10 mouse cellular contexts compared by ENCODE assay signal in the genomic region with DNA sequence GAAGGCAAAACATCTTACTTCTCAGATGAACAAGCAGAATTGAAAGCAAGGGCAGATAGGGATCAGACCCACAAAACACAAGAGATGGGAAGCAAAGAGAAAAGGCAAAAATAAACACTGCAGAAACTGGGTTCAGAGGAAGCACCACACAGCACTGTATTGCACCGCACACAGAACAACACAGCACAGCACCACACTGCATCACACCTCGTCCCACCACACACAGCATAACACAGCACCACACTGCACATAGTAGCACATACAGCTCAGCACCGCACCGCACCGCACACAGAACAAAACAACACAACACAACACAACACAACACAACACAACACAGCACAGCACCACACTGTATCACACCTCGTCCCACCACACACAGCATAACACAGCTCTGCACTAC. TPM values are rescaled to one million over a fixed set of nuclear protein-coding genes. Genes with fewer than 3 reads are reported as not detected.
DNase-seq lines count a peak whose midpoint lies in the region; ATAC-seq and TF ChIP-seq lines count a peak whose summit lies in the region.
"Had no signal": no experiment of that assay in that cellular context is flagged by ENCODE, and none has a peak within 500 bp of the region (broad histone marks: within the 10 kb centered on the region; RNA-seq: fewer than 3 reads in every experiment).

No protein-coding gene starts in this region.

- H3K79me2 ChIP-seq in heart, adult 2 months (replicated peaks; ENCODE audit: control insufficient read depth, insufficient read depth, low read length): no peaks in the 10 kb centered on the region

- intact Hi-C loops in heart, adult 2 months (cut with DNase I): no loop called here

- peaks cover 3% of the 10 kb centered on the region; the same call in 1 of the 2 replicates for H3K4me1 ChIP-seq in heart, adult 2 months (ENCODE audit: control insufficient read depth, insufficient read depth, low read length)
- peaks cover 12% of the 10 kb centered on the region; the same call in 1 of the 2 replicates for H3K4me1 ChIP-seq in limb, embryonic 13.5 days
- H3K4me1 ChIP-seq in limb, embryonic 10.5 days: peaks cover 11% of the 10 kb centered on the region
- H3K4me1 ChIP-seq in heart, embryonic 16.5 days (ENCODE audit: control insufficient read depth, insufficient read depth, low read length): peaks cover 19% of the 10 kb centered on the region
- no peaks in the 10 kb centered on the region for H3K4me1 ChIP-seq in neural tube, embryonic 15.5 days

- no peak for TF ChIP-seq CTCF in heart, adult 2 months (IDR thresholded peaks at IDR 0.05)

- TF ChIP-seq EP300 in heart, adult 2 months (IDR thresholded peaks at IDR 0.05; ENCODE audit: insufficient read depth, low read depth, low read length): no peak

- ATAC-seq in limb, embryonic 13.5 days (ENCODE audit: low FRiP score, low read depth): no peak
- ATAC-seq in heart, embryonic 16.5 days (replicated peaks; ENCODE audit: extremely low read depth, insufficient read depth, low FRiP score): no peak
- no peak for ATAC-seq in neural tube, embryonic 15.5 days (ENCODE audit: low FRiP score)

- H3K36me3 ChIP-seq in heart, adult 2 months (ENCODE audit: control insufficient read depth, insufficient read depth, low read length): no peaks in the 10 kb centered on the region
- no peaks in the 10 kb centered on the region for H3K36me3 ChIP-seq in limb, embryonic 13.5 days
- no peaks in the 10 kb centered on the region for H3K36me3 ChIP-seq in limb, embryonic 10.5 days
- H3K36me3 ChIP-seq in heart, embryonic 16.5 days (ENCODE audit: control insufficient read depth, insufficient read depth): no peaks in the 10 kb centered on the region
- H3K36me3 ChIP-seq in neural tube, embryonic 15.5 days: no peaks in the 10 kb centered on the region

- TF ChIP-seq POLR2A in heart, adult 2 months (IDR thresholded peaks at IDR 0.05; ENCODE audit: insufficient read depth, low read depth, low read length): no peak

- H3K4me3 ChIP-seq in heart, adult 2 months: peak overlapping the region; percentile 40
- H3K4me3 ChIP-seq in limb, embryonic 13.5 days: no peak overlapping the region
- no peak overlapping the region for H3K4me3 ChIP-seq in limb, embryonic 10.5 days
- peak overlapping the region; percentile 61 for H3K4me3 ChIP-seq in heart, embryonic 16.5 days (ENCODE audit: low read length)
- peak overlapping the region; percentile 12; the same call in 1 of the 2 replicates for H3K4me3 ChIP-seq in neural tube, embryonic 15.5 days (replicated peaks)

- WGBS in heart, adult 2 months: 85% methylated on average over 6 of the region's 6 CpGs
- WGBS in limb, embryonic 13.5 days: 97% methylated on average over 6 of the region's 6 CpGs
- 95% methylated on average over 6 of the region's 6 CpGs for WGBS in limb, embryonic 10.5 days
- WGBS in heart, embryonic 16.5 days: 83% methylated on average over 6 of the region's 6 CpGs
- 95% methylated on average over 6 of the region's 6 CpGs for WGBS in neural tube, embryonic 15.5 days

- no peaks in the 10 kb centered on the region for H3K27me3 ChIP-seq in heart, adult 2 months (ENCODE audit: control insufficient read depth, insufficient read depth, low read length)
- H3K27me3 ChIP-seq in limb, embryonic 13.5 days: no peaks in the 10 kb centered on the region
- no peaks in the 10 kb centered on the region for H3K27me3 ChIP-seq in limb, embryonic 10.5 days (ENCODE audit: low read depth, poor library complexity, severe bottlenecking)
- H3K27me3 ChIP-seq in heart, embryonic 16.5 days (ENCODE audit: control insufficient read depth, insufficient read depth, low read length): no peaks in the 10 kb centered on the region
- no peaks in the 10 kb centered on the region for H3K27me3 ChIP-seq in neural tube, embryonic 15.5 days (replicated peaks)

- no peak for DNase-seq in heart, adult 2 months
- DNase-seq in heart, postnatal 4 days: no peak
- DNase-seq in limb, embryonic 10.5 days (ENCODE audit: low spot score): no peak
- no peak for DNase-seq in cerebellum, adult 11 months
- no peak for DNase-seq in cerebellum, adult 9-11 months

- H3K27ac ChIP-seq in heart, adult 2 months: no peak overlapping the region; the same call in 1 of the 2 replicates
- no peak overlapping the region for H3K27ac ChIP-seq in limb, embryonic 13.5 days
- no peak overlapping the region for H3K27ac ChIP-seq in limb, embryonic 10.5 days
- no peak overlapping the region for H3K27ac ChIP-seq in heart, embryonic 16.5 days (ENCODE audit: low read length)
- H3K27ac ChIP-seq in neural tube, embryonic 15.5 days (replicated peaks): no peak overlapping the region
- H3K27ac ChIP-seq: macrophage had no signal

- H3K9me3 ChIP-seq in limb, embryonic 13.5 days: no peaks in the 10 kb centered on the region
- H3K9me3 ChIP-seq in limb, embryonic 10.5 days (replicated peaks): no peaks in the 10 kb centered on the region
- no peaks in the 10 kb centered on the region for H3K9me3 ChIP-seq in heart, embryonic 16.5 days (replicated peaks; ENCODE audit: control insufficient read depth, low read length)
- no peaks in the 10 kb centered on the region for H3K9me3 ChIP-seq in neural tube, embryonic 15.5 days (replicated peaks)

- peak overlapping the region; percentile 56 for H3K4me2 ChIP-seq in limb, embryonic 13.5 days (replicated peaks)
- peak overlapping the region; percentile 74 for H3K4me2 ChIP-seq in heart, embryonic 16.5 days (ENCODE audit: low read depth, low read length)
- H3K4me2 ChIP-seq in neural tube, embryonic 15.5 days: peak overlapping the region; percentile 42

- peak overlapping the region; percentile 1 for H3K9ac ChIP-seq in heart, adult 2 months (ENCODE audit: low read depth, low read length)
- no peak overlapping the region for H3K9ac ChIP-seq in limb, embryonic 13.5 days
- peak overlapping the region; percentile 68 for H3K9ac ChIP-seq in heart, embryonic 16.5 days (ENCODE audit: low read length)
- H3K9ac ChIP-seq in neural tube, embryonic 15.5 days (replicated peaks): no peak overlapping the region

RNA-seq across cellular contexts. Expression of gene Enpep, which starts 1.1 kb away (rescaled TPM):
- 1 to 10 TPM; 5.9 to 6.2 TPM for total RNA-seq in heart, adult 2 months (2021)
- 5.1 and 9.7 TPM in 2 replicates for polyA plus RNA-seq in heart, adult 2 months (2012; rRNA removed)
- total RNA-seq in heart, postnatal 4 days (2021): 1 to 10 TPM; 8.3 to 8.8 TPM
- 2.3 and 2.7 TPM in 2 replicates for polyA plus RNA-seq in limb, embryonic 13.5 days (2015; fragmentation: Nextera tagmentation; extraction: Ambion mirVana)
- 0.20 and 0.31 TPM in 2 replicates for polyA plus RNA-seq in limb, embryonic 10.5 days (2016; fragmentation: Nextera tagmentation; extraction: Ambion mirVana)
- 14.4 and 16.4 TPM in 2 replicates for polyA plus RNA-seq in heart, embryonic 16.5 days (2015; fragmentation: Nextera tagmentation; extraction: Ambion mirVana)
- 3.0 and 7.8 TPM in 2 replicates for polyA plus RNA-seq in neural tube, embryonic 15.5 days (2015; fragmentation: Nextera tagmentation; extraction: Ambion mirVana)
- total RNA-seq: monocyte, adult 5-6 weeks had no signal
- polyA plus RNA-seq: macrophage had no signal

Comparison
In these comparisons a context has a peak if more than half of its experiments do, and no peak if none do; other contexts are left out.
1. H3K4me3 ChIP-seq: peak in heart, adult 2 months (single experiment), heart, embryonic 16.5 days (single experiment) and neural tube, embryonic 15.5 days (single experiment); none in limb, embryonic 13.5 days (single experiment) and limb, embryonic 10.5 days (single experiment).
2. H3K9ac ChIP-seq: peak in heart, adult 2 months (single experiment) and heart, embryonic 16.5 days (single experiment); none in limb, embryonic 13.5 days (single experiment) and neural tube, embryonic 15.5 days (single experiment).
3. Peak in every context shown above with its lines, with median percentiles within 50 percentile points of each other: H3K4me2 ChIP-seq.